Mouse (Mus musculus) gastrocnemius, adult 18-20 months (tissue): ENCODE data around the gene Ankra2. TPM values are rescaled to one million over a fixed set of nuclear protein-coding genes. Genes with fewer than 3 reads are reported as not detected.

Experiments
- DNase-seq: peaks from one replicate; pipeline ENCODE4 v3.0.0; 2021; ENCODE audit warnings: low spot score
- total RNA-seq, 2 experiments: library from RNA; stranded (reverse); gene quantifications; 2 replicates each; pipeline ENCODE4 v1.2.3; 2021

The Ankra2 gene
- total RNA-seq, 2 experiments from 2014 or later = 14.6 to 15.5 TPM

DNA sequence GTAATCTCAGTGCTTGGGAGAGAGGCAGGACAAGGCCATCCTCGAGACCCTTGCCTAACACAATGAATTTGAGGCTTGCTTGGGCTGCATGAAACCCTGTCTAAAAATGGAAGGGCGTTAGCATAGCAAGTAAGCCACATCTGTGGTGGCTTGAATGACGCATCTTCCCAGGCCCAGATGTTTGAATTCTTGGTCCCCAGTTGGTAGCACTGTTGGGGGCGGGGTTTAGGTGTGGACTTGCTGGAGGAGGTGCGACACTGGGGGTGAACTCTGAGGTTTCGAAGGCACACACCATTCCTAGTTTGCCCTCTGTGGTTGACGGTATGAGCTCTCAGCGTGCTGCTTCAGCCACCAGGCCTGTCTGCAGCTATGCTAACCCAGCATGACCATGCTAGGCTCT is 28.8 kb downstream of the Ankra2 start:
- no peak for DNase-seq

DNA sequence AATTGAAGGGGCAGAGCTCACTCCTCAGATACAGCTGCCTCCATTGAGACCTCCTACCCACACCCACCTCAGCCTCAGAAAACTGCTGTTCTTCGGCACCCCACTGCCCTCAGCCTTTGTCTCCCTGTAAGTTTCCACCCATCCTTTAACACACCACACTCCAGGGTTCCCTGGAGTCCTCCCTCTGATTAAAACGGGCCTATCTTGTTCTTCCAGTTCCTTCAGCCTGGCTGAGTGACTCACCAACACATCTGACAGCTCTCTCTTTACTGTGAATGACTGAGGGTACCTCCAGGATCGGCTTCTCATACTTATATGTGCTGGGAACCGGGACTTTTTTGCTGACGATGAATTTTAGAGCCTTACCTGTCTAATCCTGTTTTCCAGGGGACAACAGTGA is 33.2 kb downstream of the Ankra2 start:
- no peak for DNase-seq

DNA sequence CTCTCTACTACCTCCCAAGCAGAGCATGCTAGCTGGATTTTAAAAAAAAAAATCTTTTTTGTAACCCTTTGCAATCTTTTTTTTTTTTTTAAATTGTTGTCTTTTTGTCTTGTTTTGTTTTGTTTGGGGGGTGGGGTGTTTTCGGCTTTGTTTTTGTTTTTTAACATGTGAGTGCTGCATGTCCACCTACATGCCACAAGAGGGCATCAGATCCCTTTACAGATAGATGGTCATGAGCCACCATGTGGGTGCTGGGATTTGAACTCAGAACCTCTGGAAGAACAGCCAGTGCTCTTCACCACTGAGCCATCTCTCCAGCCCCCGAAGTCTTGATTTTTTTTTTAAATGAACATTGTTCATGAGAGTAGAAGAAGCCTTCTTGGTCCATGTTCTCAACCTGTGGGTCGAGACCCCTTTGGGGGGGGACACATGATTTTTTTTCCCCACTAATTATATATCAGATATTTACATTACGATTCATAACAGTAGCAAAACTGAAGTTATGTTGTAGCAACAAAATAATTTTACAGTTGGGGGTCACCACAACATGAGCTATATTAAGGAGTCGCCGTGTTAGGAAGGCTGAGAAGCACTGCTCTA is 35.1 kb downstream of the Ankra2 start:
- no peak for DNase-seq

DNA sequence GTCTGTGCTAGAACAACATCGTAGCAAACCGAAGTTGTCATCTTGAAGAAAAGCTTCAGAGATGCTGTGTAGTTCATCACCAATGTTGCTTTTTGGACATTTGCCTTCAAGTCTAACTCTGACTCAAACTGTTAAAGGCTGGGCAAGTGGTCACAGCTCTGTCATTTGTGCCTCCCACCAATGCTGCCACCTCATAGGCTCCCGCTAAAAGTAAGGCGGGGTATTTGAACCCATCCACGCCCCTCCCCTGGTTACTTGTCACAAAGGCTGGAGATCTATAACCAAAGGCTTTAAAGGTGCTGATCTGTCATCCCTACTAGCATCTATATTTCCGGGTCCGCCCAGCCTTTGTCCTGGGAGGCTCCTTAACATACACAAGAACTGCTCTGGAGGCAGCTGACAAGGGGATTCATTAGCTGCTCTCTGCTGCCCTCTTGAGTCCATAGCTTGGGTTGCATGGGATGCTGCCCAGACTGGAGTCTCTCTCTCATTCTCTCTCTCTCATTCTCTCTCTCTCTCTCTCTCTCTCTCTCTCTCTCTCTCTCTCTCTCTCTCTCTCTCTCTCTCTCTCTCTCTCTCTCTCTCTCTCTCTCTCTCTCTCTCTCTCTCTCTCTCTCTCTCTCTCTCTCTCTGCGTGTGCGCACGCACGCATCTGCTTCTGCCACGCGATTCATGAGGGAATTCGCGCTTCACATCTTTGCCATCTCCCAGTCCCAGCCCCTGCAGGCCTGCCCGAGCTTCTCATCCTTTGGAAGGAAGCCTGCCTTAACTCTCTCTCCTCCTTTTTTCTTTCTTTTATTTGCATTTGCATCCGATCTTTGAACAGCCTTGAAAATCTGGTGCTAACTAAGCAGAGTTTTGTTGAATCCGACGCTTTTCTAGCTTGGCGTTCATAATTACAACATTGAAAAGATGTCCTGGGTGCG is 36.2 kb downstream of the Ankra2 start:
- DNase-seq = peak; percentile 62

DNA sequence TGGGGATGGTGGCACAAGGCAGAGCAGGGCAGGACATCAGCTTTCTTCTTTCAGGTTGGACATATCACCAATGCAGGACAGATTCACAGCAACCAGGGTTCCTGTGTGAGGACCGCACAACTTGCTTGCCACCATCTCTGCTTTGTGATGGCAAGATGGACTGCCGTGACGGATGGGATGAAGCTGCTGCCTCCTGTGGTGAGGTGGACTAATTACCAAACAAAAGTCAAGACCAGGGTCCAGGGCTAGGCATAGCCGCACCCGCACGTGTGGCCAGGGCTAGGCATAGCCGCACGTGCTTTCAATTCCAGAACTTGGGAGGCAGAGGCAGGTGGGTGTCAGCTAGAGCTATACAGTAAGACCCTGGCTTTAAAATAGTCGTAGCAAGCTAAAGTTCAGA is 42.4 kb downstream of the Ankra2 start:
- no peak for DNase-seq

DNA sequence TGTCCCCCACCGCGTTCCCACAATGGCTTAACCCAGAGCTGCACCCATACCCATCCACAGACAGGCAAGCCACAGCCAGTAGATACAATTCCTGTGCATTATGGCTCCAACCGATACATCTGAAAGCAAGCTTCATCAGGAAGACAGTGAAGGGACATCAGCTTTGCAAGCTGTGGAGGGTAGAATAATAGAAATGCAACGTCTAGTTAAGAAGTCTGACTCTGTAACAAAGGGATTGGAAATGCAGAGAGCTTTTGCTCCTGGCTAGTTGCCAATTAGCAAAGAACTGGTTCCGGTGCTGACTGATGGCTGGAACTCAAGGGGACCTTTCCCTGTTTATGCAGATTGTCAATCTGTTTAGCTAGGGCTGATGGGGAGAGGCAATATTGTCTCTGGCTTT is 43.5 kb downstream of the Ankra2 start:
- DNase-seq = no peak

DNA sequence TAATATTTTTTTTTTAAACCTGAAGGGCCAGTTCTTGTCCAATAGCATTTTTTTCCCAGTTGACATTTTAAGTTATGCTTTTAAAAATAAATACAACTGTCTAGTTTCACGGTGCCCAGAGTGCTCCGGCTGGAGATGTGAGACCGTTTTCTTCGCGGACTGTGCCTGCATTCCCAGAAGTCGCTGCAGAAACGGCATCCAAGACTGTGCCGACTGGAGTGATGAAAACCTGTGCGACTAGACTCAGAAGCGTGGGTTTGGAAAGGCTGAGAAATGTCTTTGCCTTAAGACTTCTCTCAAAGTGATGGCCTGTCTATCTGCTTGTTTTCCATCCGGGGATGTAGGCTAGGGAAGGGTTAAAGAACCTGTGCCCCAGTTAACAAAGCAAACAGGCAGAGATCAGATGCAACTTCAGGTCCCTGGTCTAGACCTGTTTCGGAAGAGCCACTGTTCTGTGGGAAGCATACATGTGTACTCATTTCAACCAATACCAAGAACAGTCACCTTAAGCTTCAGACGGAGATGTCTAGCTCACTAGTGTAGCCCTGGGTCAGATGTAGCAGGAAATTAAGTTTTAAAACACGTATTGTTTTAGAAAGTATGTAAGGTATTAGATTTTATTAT is 44.1 kb downstream of the Ankra2 start:
- DNase-seq = no peak

DNA sequence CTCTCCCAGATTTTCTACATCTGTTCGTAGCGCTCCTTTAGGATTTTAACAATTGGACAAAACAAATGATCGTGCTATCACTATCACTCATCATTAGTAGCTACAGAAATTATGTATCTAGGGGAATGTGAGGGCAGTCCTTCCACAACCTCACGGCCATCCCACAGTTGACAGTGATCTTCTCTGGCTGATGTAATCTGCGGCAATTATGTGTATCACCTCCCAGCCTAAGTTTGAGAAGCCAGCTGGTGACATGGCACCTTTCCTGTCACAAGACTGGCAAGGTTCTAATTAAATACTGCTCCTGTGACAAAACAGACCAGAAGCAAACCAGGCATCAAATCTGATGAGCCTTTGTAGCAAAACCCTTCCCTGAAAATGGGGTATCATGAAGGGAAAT is 45.1 kb downstream of the Ankra2 start:
- DNase-seq = no peak

DNA sequence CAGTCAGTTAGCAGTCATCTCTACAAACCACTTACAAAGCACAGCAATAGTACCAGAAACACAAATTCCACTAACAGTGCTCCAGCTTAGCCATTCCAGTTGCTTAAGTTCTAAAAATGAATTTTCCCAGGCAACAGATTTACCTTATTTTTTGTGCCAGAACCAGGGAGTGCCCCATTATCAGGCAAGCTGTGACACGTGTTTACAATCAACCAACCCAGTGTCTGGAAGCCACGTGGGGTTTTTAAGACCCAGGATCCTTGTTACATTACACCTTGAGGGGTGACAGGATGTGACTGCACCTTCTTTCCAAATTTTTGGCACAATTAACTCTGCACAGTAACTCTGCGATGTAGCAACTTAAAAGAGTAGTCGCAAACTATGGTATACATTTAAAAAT is 45.9 kb downstream of the Ankra2 start:
- DNase-seq = no peak

DNA sequence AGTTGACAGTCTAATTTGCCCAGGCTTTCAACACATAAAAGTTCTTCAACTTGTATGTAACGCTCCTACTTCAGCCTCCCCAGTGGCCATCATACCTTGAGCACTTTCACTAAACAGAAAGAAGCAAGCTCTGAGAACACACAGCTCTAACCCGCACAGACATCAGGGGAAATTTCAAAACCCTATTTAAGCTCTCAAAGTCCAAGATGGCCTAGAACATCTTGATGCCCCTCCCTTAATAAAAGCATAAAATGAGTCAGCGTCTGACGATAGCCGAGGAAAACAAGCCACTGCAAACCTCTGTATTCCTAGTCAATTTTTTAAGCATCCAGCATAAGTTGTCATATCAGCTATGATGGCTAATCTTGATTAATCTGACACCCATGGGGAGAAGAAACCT is 48.7 kb downstream of the Ankra2 start:
- DNase-seq = no peak

DNA sequence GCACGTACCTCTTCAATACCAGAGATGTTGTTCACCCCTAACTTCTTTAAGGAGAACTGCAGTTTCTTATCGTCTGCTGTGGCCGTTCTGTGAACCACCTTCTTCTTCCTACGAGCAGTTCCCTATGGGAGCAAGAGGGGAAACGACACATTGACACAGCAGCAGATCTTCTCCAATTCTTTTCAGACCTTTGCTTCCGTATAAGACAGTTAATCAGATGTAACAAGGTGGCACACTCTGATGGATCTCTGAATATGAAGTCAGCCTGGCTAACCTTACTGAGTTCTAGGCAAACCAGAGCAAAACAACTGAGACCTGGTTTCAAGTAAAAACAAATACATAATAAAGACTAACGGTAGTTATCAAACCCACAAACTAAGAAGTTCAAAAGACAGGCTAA is 50.8 kb downstream of the Ankra2 start:
- no peak for DNase-seq

DNA sequence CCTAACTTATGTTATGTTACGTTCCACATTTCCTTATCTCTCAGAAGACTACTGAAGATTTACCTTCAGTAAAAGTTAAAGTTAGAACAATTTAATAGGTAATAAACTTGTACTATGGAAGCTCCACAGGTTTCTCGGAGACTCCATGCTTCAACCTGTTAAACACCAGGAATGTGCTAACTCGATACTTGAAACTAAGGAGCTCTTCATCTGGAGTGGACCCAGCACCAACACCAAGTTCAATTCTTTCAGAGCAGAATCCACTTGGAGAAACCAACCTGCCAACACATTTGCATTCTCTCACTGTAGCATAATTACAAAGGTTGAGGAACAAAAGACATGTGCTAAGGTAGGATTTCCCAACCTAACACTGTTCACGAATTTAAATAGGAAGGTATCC is 52.2 kb downstream of the Ankra2 start:
- no peak for DNase-seq

DNA sequence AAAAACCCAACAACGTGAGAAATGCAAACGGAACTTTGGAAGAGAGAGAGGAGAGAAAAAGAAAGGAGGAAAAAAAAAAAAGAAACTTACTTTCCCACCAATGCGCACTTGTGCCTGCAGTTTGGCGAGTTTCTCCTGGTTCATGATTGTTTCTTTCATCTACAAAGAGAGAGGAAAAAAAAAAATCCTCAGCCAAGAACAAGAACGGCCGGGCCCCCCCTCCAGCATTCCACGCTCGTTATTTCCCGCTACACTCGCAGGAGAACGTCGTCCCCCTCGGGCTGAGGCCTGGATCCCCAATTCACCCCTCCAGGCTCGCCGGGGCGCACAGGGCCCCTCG is 53.2 kb downstream of the Ankra2 start:
- DNase-seq = no peak

DNA sequence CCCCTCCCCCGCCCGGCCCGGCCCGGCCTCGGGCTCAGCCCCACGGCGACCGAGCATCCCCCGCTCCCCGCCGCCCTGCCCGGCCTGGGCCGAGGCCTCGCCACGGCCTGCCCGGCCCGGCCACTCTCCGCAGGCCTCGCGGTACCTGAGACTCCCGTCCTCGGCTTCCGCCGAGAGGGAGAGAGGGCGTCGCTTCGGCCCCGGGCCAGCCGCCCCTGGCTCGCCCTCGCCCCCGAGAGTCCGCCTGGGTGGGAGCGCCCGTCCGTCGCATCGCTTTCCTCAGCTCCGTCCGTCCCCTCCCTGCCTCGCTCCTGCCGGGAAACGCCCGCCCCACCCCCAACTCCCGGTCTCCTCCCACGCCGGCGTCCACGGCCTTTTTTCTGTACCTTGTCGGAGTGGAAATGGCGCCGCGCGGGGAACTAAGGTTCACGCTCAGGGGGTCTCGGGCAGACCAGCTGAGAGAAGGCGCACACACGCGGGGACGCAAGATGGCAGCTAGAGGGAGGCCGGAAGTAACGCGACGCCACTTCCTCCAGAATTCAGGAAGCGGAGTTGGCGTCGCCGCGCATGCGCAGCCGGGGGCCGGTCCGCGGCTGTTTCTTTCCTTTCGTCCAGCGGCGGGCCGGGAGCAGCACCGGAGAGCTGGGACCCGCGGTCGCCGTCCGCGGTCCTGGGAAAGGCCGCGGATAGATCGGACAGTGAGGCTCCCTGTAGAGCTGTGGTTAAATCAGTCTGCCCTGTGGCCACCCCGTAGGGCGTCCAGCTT is 53.8 kb downstream of the Ankra2 start, which contains the start of gene Btf3:
Btf3 (minus strand) TSS at position 527 of the 766 bp plus-strand sequence.
- DNase-seq = peak; percentile 91

DNA sequence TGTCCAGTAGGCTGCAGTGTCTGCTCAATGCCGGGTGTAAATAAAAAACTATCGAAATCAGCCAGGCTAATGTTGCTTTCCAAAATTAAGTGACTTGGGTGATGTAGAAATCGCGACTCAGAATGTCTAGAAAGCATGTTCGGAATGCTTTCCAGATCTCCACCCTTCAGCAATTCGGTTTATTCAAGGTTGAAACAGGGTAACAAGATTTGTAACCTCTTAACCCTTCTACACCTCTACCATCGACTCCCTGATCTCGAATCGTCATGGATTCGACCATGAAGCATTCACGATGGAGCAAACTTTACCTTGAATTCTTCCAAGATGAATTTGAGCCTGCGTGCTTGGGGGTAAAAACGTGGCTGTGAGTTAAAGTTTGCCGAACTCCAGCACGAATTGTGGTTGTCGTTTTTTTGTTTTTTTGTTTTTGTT is 54.4 kb downstream of the Ankra2 start:
- DNase-seq = no peak

DNA sequence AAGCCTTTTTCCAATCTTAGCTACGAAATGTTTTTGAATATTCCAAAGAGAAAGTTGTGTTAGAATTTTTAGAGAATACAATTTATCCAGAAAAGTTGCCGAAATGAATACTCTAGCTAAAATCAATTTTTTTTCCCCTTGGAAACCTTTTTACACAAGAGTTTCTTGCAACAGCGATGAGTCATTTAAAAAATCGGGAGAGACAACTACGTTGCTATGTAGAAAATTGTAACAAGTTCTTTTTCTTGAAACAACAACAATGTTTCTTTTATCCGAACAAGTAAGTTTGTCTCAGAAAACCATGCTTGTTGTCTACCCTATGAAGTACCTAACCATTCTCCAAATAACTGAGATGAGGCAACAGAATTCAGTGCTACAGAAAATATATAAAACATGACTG is 55.0 kb downstream of the Ankra2 start:
- no peak for DNase-seq

Other genes with a start within 250 kb of the Ankra2 start
- gene Arhgef28, start 56.6 kb upstream of the Ankra2 start, total RNA-seq = 1 to 10 TPM; 2.3 to 2.4 TPM
- gene Utp15, start within 50 bp of the Ankra2 start, total RNA-seq = 1 to 10 TPM; 3.5 to 3.8 TPM
- not detected for gene Gm21976, start 16.8 kb downstream of the Ankra2 start, total RNA-seq
- 100 to 1,000 TPM; 227 to 231 TPM for gene Btf3, start 53.9 kb downstream of the Ankra2 start, total RNA-seq
- under 1 TPM in 1 of 2 experiments, not detected in 1; 0.12 TPM for gene Foxd1, start 91.2 kb downstream of the Ankra2 start, total RNA-seq
- not detected for gene Gm10320, start 228.9 kb downstream of the Ankra2 start, total RNA-seq